Mouse (Mus musculus) embryonic facial prominence, embryonic 10.5 days (tissue): ENCODE data around the gene Ptges2. TPM values are rescaled to one million over a fixed set of nuclear protein-coding genes. Genes with fewer than 3 reads are reported as not detected.

Source experiments
- DNase-seq: peaks from one replicate; pipeline ENCODE4 v3.0.0-alpha.2; 2017; ENCODE audit warnings: low spot score
- H3K27ac ChIP-seq: fragments of 300-500 bp; sonication (generic); replicated peaks from 2 replicates; pipeline ENCODE4 v1.5.1; 2016; ENCODE audit warnings: mild to moderate bottlenecking
- H3K27me3 ChIP-seq: fragments of 300-500 bp; sonication (generic); replicated peaks from 2 replicates; pipeline ENCODE4 v1.6.1; 2016; ENCODE audit warnings: low read depth, mild to moderate bottlenecking; ENCODE audit not compliant: poor library complexity, severe bottlenecking
- H3K36me3 ChIP-seq: fragments of 300-500 bp; sonication (generic); replicated peaks from 2 replicates; pipeline ENCODE4 v1.6.1; 2016; ENCODE audit warnings: mild to moderate bottlenecking, moderate library complexity
- H3K4me1 ChIP-seq: fragments of 300-500 bp; sonication (generic); 2 replicates; pipeline ENCODE4 v1.6.1; 2016
- H3K4me3 ChIP-seq: fragments of 300-500 bp; sonication (generic); 2 replicates; pipeline ENCODE4 v1.5.1; 2016; ENCODE audit warnings: mild to moderate bottlenecking, moderate library complexity
- H3K9me3 ChIP-seq: fragments of 300-500 bp; sonication (generic); 2 replicates; pipeline ENCODE4 v1.6.1; 2016; ENCODE audit warnings: mild to moderate bottlenecking
- WGBS: fragments of 180-500 bp; shearing (Covaris S2); methylation state at CpG from one replicate; pipeline ENCODE4 v1.1.7; 2016; 5-methylcytosine and 5-hydroxymethylcytosine counted together
- polyA plus RNA-seq: library from polyadenylated mRNA; unstranded; fragments of >200 nt; fragmentation: Nextera tagmentation; extraction: Ambion mirVana; gene quantifications from 2 replicates; pipeline ENCODE4 v1.2.1, GENCODE M21; 2016

The Ptges2 gene
- polyA plus RNA-seq, 1 experiment from 2014 or later = 32.5 TPM

GRCm38 (mm10) chr2:32407144-32407824 is 11.6 kb downstream of the Ptges2 start:
- Histone ChIP-seq H3K4me1 (peaks cover 20% of the 10 kb centered on the region), H3K36me3 (peaks cover 12% of the 10 kb centered on the region), H3K4me3 (no peak overlapping the region), H3K27me3 (no peaks in the 10 kb centered on the region), H3K27ac (peak overlapping the region; percentile 65), H3K9me3 (no peaks in the 10 kb centered on the region)
- DNase-seq = no peak
- WGBS = 84% methylated on average over 7 of the region's 7 CpGs

DNA sequence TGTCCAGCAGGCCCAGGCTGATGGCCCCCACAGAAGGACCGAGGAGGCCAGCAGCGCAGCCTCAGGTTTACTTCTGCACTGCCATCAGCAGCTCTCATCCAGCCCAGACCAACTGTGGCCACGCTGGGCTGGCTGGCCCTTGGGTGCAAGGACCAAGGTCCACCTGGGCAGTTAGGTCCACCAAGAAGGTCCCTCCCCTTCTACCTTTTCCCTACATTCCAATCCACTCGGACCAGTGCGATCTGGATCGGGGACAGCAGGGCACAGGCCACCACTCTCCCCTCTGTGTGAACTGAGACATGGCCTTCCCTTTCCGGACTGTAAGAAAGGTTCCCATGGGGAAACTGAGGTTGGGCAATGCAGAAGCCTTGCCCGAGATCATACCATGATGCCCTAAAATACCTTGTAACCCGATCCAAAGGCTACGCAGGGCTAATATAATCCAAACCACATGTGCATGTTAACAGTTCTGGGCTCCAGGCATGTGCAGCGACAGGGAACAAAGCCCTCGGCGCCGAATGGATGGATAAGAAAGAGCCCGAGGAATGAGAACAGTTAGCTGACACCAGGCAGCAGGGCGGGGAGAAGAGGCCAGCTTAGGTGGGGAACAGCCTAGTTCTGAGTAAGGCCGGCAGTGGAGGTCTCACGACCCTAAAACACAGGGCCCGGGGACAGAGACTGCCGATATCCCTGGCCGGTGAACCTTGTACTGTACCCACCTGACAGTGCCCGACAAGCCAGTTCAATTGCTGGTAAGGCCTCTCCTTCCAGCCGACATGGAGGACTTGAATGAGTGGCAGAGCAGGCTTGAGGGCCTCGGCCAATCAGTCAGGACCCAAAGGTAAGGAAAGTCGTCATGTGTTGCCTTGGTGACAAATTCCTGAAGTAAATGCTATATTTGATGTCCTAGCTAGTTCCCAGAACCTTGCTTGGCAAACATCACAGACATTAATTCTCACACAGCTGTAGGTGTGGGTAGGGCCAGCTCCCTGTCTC is 13.0 kb downstream of the Ptges2 start:
- Histone ChIP-seq H3K4me1 (peaks cover 20% of the 10 kb centered on the region), H3K27ac (peak overlapping the region; percentile 87), H3K9me3 (no peaks in the 10 kb centered on the region), H3K4me3 (peak overlapping the region; percentile 32), H3K36me3 (peaks cover 2% of the 10 kb centered on the region), H3K27me3 (no peaks in the 10 kb centered on the region)
- peak; percentile 79 for DNase-seq
- WGBS = 50% methylated on average over 25 of the region's 25 CpGs

- peaks cover 32% of the 10 kb centered on the region for H3K4me1 ChIP-seq
- no peak for DNase-seq
- H3K36me3 ChIP-seq = peaks cover 29% of the 10 kb centered on the region
- 88% methylated on average over 7 of the region's 7 CpGs for WGBS
- no peaks in the 10 kb centered on the region for H3K9me3 ChIP-seq
- no peak overlapping the region for H3K27ac ChIP-seq
- H3K4me3 ChIP-seq = no peak overlapping the region
- no peaks in the 10 kb centered on the region for H3K27me3 ChIP-seq
These were observed 15.7 kb downstream of the Ptges2 start for GRCm38 (mm10) chr2:32411407-32411806.

- 89% methylated on average over 6 of the region's 6 CpGs for WGBS
- no peaks in the 10 kb centered on the region for H3K27me3 ChIP-seq
- H3K4me1 ChIP-seq = peaks cover 44% of the 10 kb centered on the region
- DNase-seq = no peak
- H3K27ac ChIP-seq = no peak overlapping the region
- peaks cover 44% of the 10 kb centered on the region for H3K36me3 ChIP-seq
- H3K9me3 ChIP-seq = no peaks in the 10 kb centered on the region
- no peak overlapping the region for H3K4me3 ChIP-seq
These were observed 17.2 kb downstream of the Ptges2 start for GRCm38 (mm10) chr2:32412742-32413531.

DNA sequence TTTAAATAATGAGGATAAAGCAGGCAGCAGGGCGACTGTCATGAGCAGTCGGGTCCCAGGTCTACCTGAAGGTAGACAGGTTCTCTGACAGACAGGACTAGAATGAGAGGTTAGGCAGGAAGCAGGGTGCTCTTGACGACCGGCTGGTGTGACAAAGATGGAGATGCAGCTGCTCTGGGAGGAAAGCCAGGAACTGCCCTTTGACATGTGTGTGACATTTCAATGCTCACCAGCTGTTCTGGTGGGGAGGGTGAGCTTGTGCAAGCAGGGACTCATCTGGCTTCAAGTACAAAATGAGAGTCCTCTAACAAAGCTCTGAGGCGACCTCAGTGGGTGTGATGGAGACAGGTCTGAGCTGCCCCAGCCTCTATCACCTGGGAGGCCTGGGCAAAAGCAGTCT is 18.2 kb downstream of the Ptges2 start:
- Histone ChIP-seq H3K36me3 (peaks cover 54% of the 10 kb centered on the region), H3K27ac (0 out of 2 replicates have a peak overlapping the region, but pooled peaks have one; percentile 11), H3K9me3 (no peaks in the 10 kb centered on the region), H3K27me3 (no peaks in the 10 kb centered on the region), H3K4me1 (peaks cover 45% of the 10 kb centered on the region), H3K4me3 (no peak overlapping the region)
- DNase-seq = no peak
- WGBS = 55% methylated on average over 5 of the region's 5 CpGs

DNA sequence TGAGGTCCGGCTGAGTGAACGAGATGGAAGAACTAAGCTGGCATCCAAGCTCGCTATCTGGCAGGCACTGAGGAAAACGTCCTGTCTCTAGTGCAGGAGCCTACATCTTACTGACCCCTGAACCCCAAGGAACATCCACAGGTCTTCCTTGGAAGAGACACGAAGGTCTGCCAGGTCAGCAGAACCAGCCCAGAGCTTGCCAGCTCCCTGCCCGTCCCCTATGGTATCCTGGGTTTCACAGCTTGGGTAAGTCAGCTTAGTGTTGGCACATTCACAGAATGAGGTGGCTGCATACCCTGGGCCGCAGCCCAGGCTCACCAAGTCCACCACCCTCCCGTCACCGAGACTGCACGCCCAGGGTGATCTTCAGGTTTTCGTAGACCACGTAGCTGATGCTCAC is 20.1 kb downstream of the Ptges2 start:
- DNase-seq = no peak
- Histone ChIP-seq H3K27me3 (no peaks in the 10 kb centered on the region), H3K4me1 (peaks cover 48% of the 10 kb centered on the region), H3K9me3 (no peaks in the 10 kb centered on the region), H3K36me3 (peaks cover 73% of the 10 kb centered on the region), H3K4me3 (no peak overlapping the region), H3K27ac (no peak overlapping the region)
- WGBS = 92% methylated on average over 12 of the region's 12 CpGs

DNA sequence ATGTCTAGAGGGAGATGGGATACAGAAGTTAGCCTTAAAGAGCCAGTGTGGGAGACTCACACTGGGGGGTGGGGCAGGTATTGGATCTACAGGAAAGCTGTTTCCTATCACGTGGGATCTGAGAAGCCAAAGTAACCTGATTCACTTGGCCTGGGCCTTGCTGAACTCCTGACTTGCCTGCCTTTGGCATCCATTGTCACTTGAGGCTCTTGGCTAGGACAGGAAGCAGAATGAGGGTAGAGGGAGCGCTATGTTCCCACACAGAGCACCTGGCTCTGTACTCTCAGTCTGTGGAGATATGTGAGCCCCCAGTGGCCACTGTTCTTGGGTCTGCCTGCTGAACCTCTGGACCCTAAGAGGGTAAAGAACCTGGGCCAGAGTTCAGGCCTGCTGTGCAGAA is 20.9 kb downstream of the Ptges2 start:
- H3K9me3 ChIP-seq = no peaks in the 10 kb centered on the region
- no peak overlapping the region for H3K4me3 ChIP-seq
- no peaks in the 10 kb centered on the region for H3K27me3 ChIP-seq
- no peak overlapping the region; the same call in 1 of the 2 replicates for H3K27ac ChIP-seq
- 77% methylated on average over 2 of the region's 2 CpGs for WGBS
- H3K4me1 ChIP-seq = peaks cover 44% of the 10 kb centered on the region
- DNase-seq = no peak
- peaks cover 79% of the 10 kb centered on the region for H3K36me3 ChIP-seq

- H3K4me3 ChIP-seq = no peak overlapping the region
- peaks cover 79% of the 10 kb centered on the region for H3K36me3 ChIP-seq
- no peaks in the 10 kb centered on the region for H3K27me3 ChIP-seq
- peaks cover 48% of the 10 kb centered on the region for H3K4me1 ChIP-seq
- no peak overlapping the region for H3K27ac ChIP-seq
- 90% methylated on average over 8 of the region's 8 CpGs for WGBS
- DNase-seq = no peak
- no peaks in the 10 kb centered on the region for H3K9me3 ChIP-seq
These were observed 21.8 kb downstream of the Ptges2 start for GRCm38 (mm10) chr2:32417486-32417885.

- H3K9me3 ChIP-seq = no peaks in the 10 kb centered on the region
- H3K4me3 ChIP-seq = no peak overlapping the region
- peaks cover 59% of the 10 kb centered on the region for H3K4me1 ChIP-seq
- peak; percentile 35 for DNase-seq
- 66% methylated on average over 12 of the region's 12 CpGs for WGBS
- 0 out of 2 replicates have a peak overlapping the region, but pooled peaks have one; percentile 52 for H3K27ac ChIP-seq
- peaks cover 78% of the 10 kb centered on the region for H3K36me3 ChIP-seq
- no peaks in the 10 kb centered on the region for H3K27me3 ChIP-seq
These were observed 22.9 kb downstream of the Ptges2 start for GRCm38 (mm10) chr2:32418430-32419151.

- H3K27ac ChIP-seq = peak overlapping the region; percentile 15; the same call in 1 of the 2 replicates
- no peak overlapping the region for H3K4me3 ChIP-seq
- H3K27me3 ChIP-seq = no peaks in the 10 kb centered on the region
- 88% methylated on average over 3 of the region's 3 CpGs for WGBS
- H3K9me3 ChIP-seq = no peaks in the 10 kb centered on the region
- H3K36me3 ChIP-seq = peaks cover 70% of the 10 kb centered on the region
- no peak for DNase-seq
- H3K4me1 ChIP-seq = peaks cover 61% of the 10 kb centered on the region
These were observed 23.7 kb downstream of the Ptges2 start for GRCm38 (mm10) chr2:32419359-32419758.

- H3K27ac ChIP-seq = no peak overlapping the region
- H3K9me3 ChIP-seq = no peaks in the 10 kb centered on the region
- H3K4me1 ChIP-seq = peaks cover 65% of the 10 kb centered on the region
- no peak overlapping the region for H3K4me3 ChIP-seq
- H3K27me3 ChIP-seq = no peaks in the 10 kb centered on the region
- peaks cover 62% of the 10 kb centered on the region for H3K36me3 ChIP-seq
- no peak for DNase-seq
- 90% methylated on average over 12 of the region's 12 CpGs for WGBS
These were observed 24.4 kb downstream of the Ptges2 start for GRCm38 (mm10) chr2:32420066-32420608.
